Mouse (Mus musculus) MEL (cell line): ENCODE results near the gene Mansc1. TPM values are rescaled to one million over a fixed set of nuclear protein-coding genes. Genes with fewer than 3 reads are reported as not detected.

Experiments used
- DNase-seq: peaks from one replicate; pipeline ENCODE4 v3.0.0; 2011; ENCODE audit warnings: low read depth, low spot score
- H3K27ac ChIP-seq: 2 replicates; pipeline ENCODE4 v1.5.1; 2012; ENCODE audit warnings: low read depth, mild to moderate bottlenecking, control low read depth, low read length, moderate library complexity; ENCODE audit not compliant: control insufficient read depth
- H3K27me3 ChIP-seq, 2 experiments: fragments of 150-350 bp in 1 of 2; sonication (generic) in 1 of 2; 2 replicates each; pipeline ENCODE4 v1.6.1; 2012; ENCODE audit warnings: low read length in 2 of 2, mild to moderate bottlenecking in 2 of 2, improper control_type of control experiment in 1 of 2, moderate library complexity in 1 of 2; ENCODE audit not compliant: insufficient read depth in 2 of 2, control insufficient read depth in 1 of 2
- H3K36me3 ChIP-seq, 2 experiments: 2 replicates each; pipeline ENCODE4 v1.6.1; 2012 to 2014; ENCODE audit warnings: low read length in 2 of 2, improper control_type of control experiment in 1 of 2, inconsistent platforms in 1 of 2, mild to moderate bottlenecking in 1 of 2; ENCODE audit not compliant: insufficient read depth in 2 of 2, control insufficient read depth in 1 of 2
- H3K4me1 ChIP-seq, 2 experiments: fragments of 150-350 bp in 1 of 2; sonication (generic) in 1 of 2; 2 replicates each; pipeline ENCODE4 v1.6.1; 2012; ENCODE audit warnings: low read length in 2 of 2, improper control_type of control experiment in 1 of 2, mild to moderate bottlenecking in 1 of 2; ENCODE audit not compliant: insufficient read depth in 2 of 2, control insufficient read depth in 1 of 2
- H3K4me3 ChIP-seq, 2 experiments: fragments of 150-350 bp in 1 of 2; sonication (generic) in 1 of 2; 2 replicates each; pipeline ENCODE4 v1.5.1; 2012; ENCODE audit warnings: low read depth in 2 of 2, low read length in 2 of 2, mild to moderate bottlenecking in 2 of 2, moderate library complexity in 2 of 2, control low read depth in 1 of 2, improper control_type of control experiment in 1 of 2; ENCODE audit not compliant: control insufficient read depth in 1 of 2, insufficient read depth in 1 of 2
- H3K79me2 ChIP-seq: 2 replicates; pipeline ENCODE4 v1.6.1; 2012; ENCODE audit warnings: mild to moderate bottlenecking, low read length, moderate library complexity; ENCODE audit not compliant: control insufficient read depth, poor library complexity, insufficient read depth
- H3K9ac ChIP-seq: 2 replicates; pipeline ENCODE4 v1.6.1; 2012; ENCODE audit warnings: low read depth, mild to moderate bottlenecking, control low read depth, low read length, moderate library complexity; ENCODE audit not compliant: control insufficient read depth, poor library complexity, severe bottlenecking
- H3K9me3 ChIP-seq: fragments of 150-350 bp; sonication (generic); replicated peaks from 2 replicates; pipeline ENCODE4 v1.6.1; 2012; ENCODE audit warnings: mild to moderate bottlenecking, low read length, improper control_type of control experiment, moderate library complexity; ENCODE audit not compliant: insufficient read depth
- BHLHE40 ChIP-seq: IDR thresholded peaks from 2 replicates; pipeline ENCODE4 v1.6.1; 2012; ENCODE audit warnings: low read depth, mild to moderate bottlenecking, inconsistent platforms, low read length, improper control_type of control experiment, borderline replicate concordance
- CHD1 ChIP-seq: IDR thresholded peaks from 2 replicates; pipeline ENCODE4 v1.6.1; 2012; ENCODE audit warnings: low read depth, mild to moderate bottlenecking, inconsistent platforms, low read length, improper control_type of control experiment
- CHD2 ChIP-seq: IDR thresholded peaks from 2 replicates; pipeline ENCODE4 v1.6.1; 2011; ENCODE audit warnings: low read length, improper control_type of control experiment
- CTCF ChIP-seq, 3 experiments: IDR thresholded peaks in 2 of 3; conservative IDR thresholded peaks in 1 of 3; 2 replicates each; pipeline ENCODE4 v1.5.1; 2011 to 2012; ENCODE audit warnings: low read length in 3 of 3, low read depth in 2 of 3, mild to moderate bottlenecking in 2 of 3, improper control_type of control experiment in 1 of 3, inconsistent platforms in 1 of 3, mixed read lengths in 1 of 3, moderate library complexity in 1 of 3; ENCODE audit not compliant: control insufficient read depth in 1 of 3, insufficient read depth in 1 of 3, poor library complexity in 1 of 3, severe bottlenecking in 1 of 3
- E2F4 ChIP-seq: IDR thresholded peaks from 2 replicates; pipeline ENCODE4 v1.6.1; 2011; ENCODE audit warnings: low read depth, low read length, improper control_type of control experiment, borderline replicate concordance
- ELF1 ChIP-seq: IDR thresholded peaks from 2 replicates; pipeline ENCODE4 v1.6.1; 2014; ENCODE audit warnings: low read depth, mild to moderate bottlenecking, inconsistent platforms, low read length, improper control_type of control experiment, moderate library complexity
- EP300 ChIP-seq, 2 experiments: IDR thresholded peaks; 2 replicates each; pipeline ENCODE4 v1.6.1; 2011; ENCODE audit warnings: improper control_type of control experiment in 2 of 2, low read length in 2 of 2, low read depth in 1 of 2, mild to moderate bottlenecking in 1 of 2
- ETS1 ChIP-seq: IDR thresholded peaks from 2 replicates; pipeline ENCODE4 v1.6.1; 2012; ENCODE audit warnings: low read depth, mild to moderate bottlenecking, inconsistent platforms, low read length, improper control_type of control experiment, moderate library complexity
- GABPA ChIP-seq: IDR thresholded peaks from 2 replicates; pipeline ENCODE4 v1.6.1; 2012; ENCODE audit warnings: low read depth, mild to moderate bottlenecking, inconsistent platforms, low read length, improper control_type of control experiment, moderate library complexity
- HCFC1 ChIP-seq: IDR thresholded peaks from 2 replicates; pipeline ENCODE4 v1.6.1; 2012; ENCODE audit warnings: low read depth, mild to moderate bottlenecking, inconsistent platforms, low read length, improper control_type of control experiment, moderate library complexity
- JUND ChIP-seq: IDR thresholded peaks from 2 replicates; pipeline ENCODE4 v1.6.1; 2011; ENCODE audit warnings: low read depth, mild to moderate bottlenecking, improper control_type of control experiment, low read length
- KAT2A ChIP-seq: conservative IDR thresholded peaks from 2 replicates; pipeline ENCODE4 v1.6.1; 2012; ENCODE audit warnings: low read depth, low read length, improper control_type of control experiment, inconsistent platforms
- MAFK ChIP-seq: IDR thresholded peaks from 2 replicates; pipeline ENCODE4 v1.6.1; 2011; ENCODE audit warnings: low read depth, mild to moderate bottlenecking, low read length, improper control_type of control experiment, borderline replicate concordance
- MAX ChIP-seq: IDR thresholded peaks from 2 replicates; pipeline ENCODE4 v1.6.1; 2011; ENCODE audit warnings: low read length, improper control_type of control experiment
- MAZ ChIP-seq: IDR thresholded peaks from 2 replicates; pipeline ENCODE4 v1.6.1; 2012; ENCODE audit warnings: low read depth, mild to moderate bottlenecking, inconsistent platforms, low read length, improper control_type of control experiment
- MEF2A ChIP-seq: IDR thresholded peaks from 2 replicates; pipeline ENCODE4 v1.6.1; 2014; ENCODE audit warnings: low read depth, mild to moderate bottlenecking, inconsistent platforms, low read length, improper control_type of control experiment; ENCODE audit not compliant: poor library complexity, insufficient replicate concordance, severe bottlenecking; ENCODE audit errors: extremely low read depth
- MXI1 ChIP-seq: IDR thresholded peaks from 2 replicates; pipeline ENCODE4 v1.6.1; 2011; ENCODE audit warnings: mild to moderate bottlenecking, low read depth, low read length, improper control_type of control experiment
- MYB ChIP-seq: IDR thresholded peaks from 2 replicates; pipeline ENCODE4 v1.6.1; 2011; ENCODE audit warnings: mild to moderate bottlenecking, low read depth, low read length, improper control_type of control experiment
- MYC ChIP-seq: IDR thresholded peaks from 2 replicates; pipeline ENCODE4 v1.6.1; 2011; ENCODE audit warnings: low read depth, mild to moderate bottlenecking, low read length, improper control_type of control experiment, moderate library complexity
- NELFE ChIP-seq: IDR thresholded peaks from 2 replicates; pipeline ENCODE4 v1.6.1; 2011; ENCODE audit warnings: low read depth, low read length, improper control_type of control experiment
- NRF1 ChIP-seq: IDR thresholded peaks from 2 replicates; pipeline ENCODE4 v1.6.1; 2014; ENCODE audit warnings: low read depth, mild to moderate bottlenecking, inconsistent platforms, low read length, improper control_type of control experiment, moderate library complexity; ENCODE audit not compliant: poor library complexity, insufficient read depth, severe bottlenecking
- POLR2A ChIP-seq, 2 experiments: IDR thresholded peaks; 2 replicates each; pipeline ENCODE4 v1.6.1; 2011 to 2012; ENCODE audit warnings: low read length in 2 of 2, mild to moderate bottlenecking in 2 of 2, control low read depth in 1 of 2, improper control_type of control experiment in 1 of 2, low read depth in 1 of 2, moderate library complexity in 1 of 2; ENCODE audit not compliant: control insufficient read depth in 1 of 2, insufficient read depth in 1 of 2, poor library complexity in 1 of 2
- POLR2AphosphoS2 ChIP-seq: IDR thresholded peaks from 2 replicates; pipeline ENCODE4 v1.6.1; 2011; ENCODE audit warnings: low read length, improper control_type of control experiment
- POLR2AphosphoS5 ChIP-seq: IDR thresholded peaks from 2 replicates; pipeline ENCODE4 v1.6.1; 2012; ENCODE audit warnings: low read depth, borderline replicate concordance, mild to moderate bottlenecking, inconsistent platforms, low read length, moderate library complexity, mixed read lengths
- RAD21 ChIP-seq: IDR thresholded peaks from 2 replicates; pipeline ENCODE4 v1.6.1; 2011; ENCODE audit warnings: mild to moderate bottlenecking, low read depth, low read length, improper control_type of control experiment
- SIN3A ChIP-seq: IDR thresholded peaks from 2 replicates; pipeline ENCODE4 v1.6.1; 2012; ENCODE audit warnings: low read length, improper control_type of control experiment, inconsistent platforms
- SMC3 ChIP-seq: IDR thresholded peaks from 2 replicates; pipeline ENCODE4 v1.6.1; 2011; ENCODE audit warnings: low read depth, low read length, improper control_type of control experiment
- TAL1 ChIP-seq: IDR thresholded peaks from 2 replicates; pipeline ENCODE4 v1.6.1; 2012; ENCODE audit warnings: mild to moderate bottlenecking, inconsistent platforms, low read length, moderate library complexity, mixed read lengths
- TBP ChIP-seq: IDR thresholded peaks from 2 replicates; pipeline ENCODE4 v1.8.0; 2011; ENCODE audit warnings: low read depth, low read length, improper control_type of control experiment
- TCF12 ChIP-seq: IDR thresholded peaks from 2 replicates; pipeline ENCODE4 v1.6.1; 2014; ENCODE audit warnings: low read depth, mild to moderate bottlenecking, inconsistent platforms, low read length, improper control_type of control experiment, moderate library complexity
- UBTF ChIP-seq: IDR thresholded peaks from 2 replicates; pipeline ENCODE4 v1.6.1; 2012; ENCODE audit warnings: low read depth, mild to moderate bottlenecking, inconsistent platforms, low read length, improper control_type of control experiment, moderate library complexity, borderline replicate concordance; ENCODE audit not compliant: insufficient read depth
- USF2 ChIP-seq, 2 experiments: IDR thresholded peaks; 2 replicates each; pipeline ENCODE4 v1.6.1; 2011 to 2012; ENCODE audit warnings: improper control_type of control experiment in 2 of 2, low read length in 2 of 2, borderline replicate concordance in 1 of 2, inconsistent platforms in 1 of 2, low read depth in 1 of 2, mild to moderate bottlenecking in 1 of 2; ENCODE audit not compliant: insufficient read depth in 1 of 2
- ZC3H11A ChIP-seq: IDR thresholded peaks from 2 replicates; pipeline ENCODE4 v1.6.1; 2012; ENCODE audit warnings: low read depth, mild to moderate bottlenecking, inconsistent platforms, low read length, improper control_type of control experiment
- ZKSCAN1 ChIP-seq: IDR thresholded peaks from 2 replicates; pipeline ENCODE4 v1.6.1; 2012; ENCODE audit warnings: low read depth, mild to moderate bottlenecking, inconsistent platforms, low read length, improper control_type of control experiment, moderate library complexity
- ZMIZ1 ChIP-seq: IDR thresholded peaks from 2 replicates; pipeline ENCODE4 v1.6.1; 2012; ENCODE audit warnings: low read depth, mild to moderate bottlenecking, inconsistent platforms, low read length, improper control_type of control experiment, moderate library complexity
- ZNF384 ChIP-seq: IDR thresholded peaks from 2 replicates; pipeline ENCODE4 v1.6.1; 2012; ENCODE audit warnings: low read depth, mild to moderate bottlenecking, inconsistent platforms, low read length, improper control_type of control experiment
- polyA plus RNA-seq, 2 experiments: library from polyadenylated mRNA; stranded (reverse) in 1 of 2; unstranded in 1 of 2; fragments of >175 nt in 1 of 2; fragments of >200 nt in 1 of 2; gene quantifications; 2 replicates each; pipeline versions ENCODE4 v1.2.1 to v1.2.4; 2012; ENCODE audit warnings: low replicate concordance in 2 of 2, low read depth in 1 of 2; ENCODE audit not compliant: insufficient read length in 2 of 2, insufficient read depth in 1 of 2, missing spikeins in 1 of 2
- total RNA-seq: library from RNA; depleted of rRNA; stranded (reverse); fragments of 300-350 nt; gene quantifications from 2 replicates; pipeline ENCODE4 v1.2.3, GENCODE M21; 2012

Gene Mansc1
- total and polyA plus RNA-seq, 3 experiments, result not detected

DNA sequence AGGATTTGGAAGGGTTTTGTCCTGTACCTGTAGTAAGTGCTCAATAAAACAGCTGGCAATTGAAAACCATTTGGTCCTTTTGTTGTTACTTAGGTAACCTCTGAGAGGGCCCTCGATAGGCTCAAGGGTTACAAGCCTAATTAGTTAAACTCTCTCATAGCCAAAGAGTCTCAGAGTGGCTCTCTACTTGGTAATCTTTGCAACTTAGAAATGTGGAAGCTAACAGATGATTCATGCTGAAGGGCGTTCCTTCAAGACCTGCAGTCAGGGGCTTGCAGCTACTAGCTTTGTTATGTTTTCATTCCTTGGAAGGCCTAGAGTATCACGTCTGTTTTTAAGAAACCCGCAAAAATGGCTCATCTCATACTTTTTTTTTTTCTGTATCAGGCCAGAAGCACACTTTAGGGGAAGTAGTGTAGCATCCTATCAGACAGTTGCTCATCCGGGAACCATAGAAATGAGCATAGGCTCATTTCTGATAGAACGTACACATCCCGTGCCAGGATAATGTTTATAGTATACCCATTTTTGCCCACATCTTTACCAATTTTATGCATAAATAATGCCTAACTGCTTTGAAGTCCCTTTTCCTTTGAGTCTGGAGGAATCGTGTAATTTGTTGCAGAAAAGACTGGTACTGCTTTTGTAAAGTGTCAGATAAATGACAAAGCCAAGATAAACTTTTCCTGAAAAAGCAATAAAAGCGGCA is 9.6 kb upstream of the Mansc1 start:
- peak; percentile 86 for DNase-seq
- Histone ChIP-seq H3K9me3 (no peaks in the 10 kb centered on the region), H3K4me3 (peak overlapping the region; percentile 87 to 97), H3K9ac (peak overlapping the region; percentile 97), H3K36me3 (peaks cover 0 to 6% of the 10 kb centered on the region in 2 experiments; a peak in 2 of 4 replicates), H3K4me1 (peaks cover 2 to 8% of the 10 kb centered on the region in 2 experiments; a peak in 2 of 4 replicates), H3K27ac (peak overlapping the region; percentile 78), H3K79me2 (peaks cover 6% of the 10 kb centered on the region; the same call in 1 of the 2 replicates), H3K27me3 (no peaks in the 10 kb centered on the region)
- TF ChIP-seq KAT2A (no peak), ZKSCAN1 (no peak; the same call in 1 of the 2 replicates), UBTF (no peak), ELF1 (no peak; the same call in 1 of the 2 replicates), TCF12 (no peak), MAFK (no peak), MEF2A (no peak), BHLHE40 (peak; percentile 94), MAX (0 out of 2 replicates have a peak, but pooled peaks have one; percentile 16), TBP (no peak), POLR2A (IDR thresholded peaks at IDR 0.05; ENCODE audit: control insufficient read depth in 1 of 2, insufficient read depth in 1 of 2, low read depth in 1 of 2, low read length in 2 of 2, poor library complexity in 1 of 2) (no peak), MAZ (no peak), POLR2AphosphoS2 (no peak), ZMIZ1 (no peak), SIN3A (peak; percentile 88), MXI1 (0 out of 2 replicates have a peak, but pooled peaks have one; percentile 60), MYC (0 out of 2 replicates have a peak, but pooled peaks have one; percentile 38), POLR2AphosphoS5 (no peak), GABPA (no peak), USF2 (IDR thresholded peaks at IDR 0.05; ENCODE audit: borderline replicate concordance in 1 of 2, insufficient read depth in 1 of 2, low read depth in 1 of 2, low read length in 2 of 2) (no peak), NELFE (no peak), NRF1 (no peak), JUND (no peak), CTCF (IDR thresholded peaks at IDR 0.05 in 2 of 3, conservative IDR thresholded peaks at IDR 0.05 in 1 of 3; ENCODE audit: control insufficient read depth in 1 of 3, insufficient read depth in 1 of 3, low read depth in 2 of 3, low read length in 3 of 3, poor library complexity in 1 of 3, severe bottlenecking in 1 of 3) (no peak), TAL1 (peak; percentile 42), EP300 (IDR thresholded peaks at IDR 0.05; ENCODE audit: low read depth in 1 of 2, low read length in 2 of 2) (peak; percentile 61 to 66; a peak in 3 of 4 replicates), SMC3 (no peak), CHD1 (no peak), ETS1 (peak; percentile 81), ZC3H11A (no peak), MYB (no peak), ZNF384 (peak; percentile 96), E2F4 (no peak), CHD2 (no peak), RAD21 (no peak), HCFC1 (peak; percentile 61; the same call in 1 of the 2 replicates)
